Mouse (Mus musculus) C2C12 (cell line): Measurements from ENCODE around the gene Brms1.

Experiments
- CTCF ChIP-seq: IDR thresholded peaks from one replicate; pipeline ENCODE4 v1.5.1; 2011; ENCODE audit not compliant: control insufficient read depth, insufficient read depth, insufficient read length
- MYOG ChIP-seq: IDR thresholded peaks from one replicate; pipeline ENCODE4 v1.6.1; 2011; ENCODE audit not compliant: control insufficient read depth, insufficient read length; ENCODE audit errors: extremely low read depth

DNA sequence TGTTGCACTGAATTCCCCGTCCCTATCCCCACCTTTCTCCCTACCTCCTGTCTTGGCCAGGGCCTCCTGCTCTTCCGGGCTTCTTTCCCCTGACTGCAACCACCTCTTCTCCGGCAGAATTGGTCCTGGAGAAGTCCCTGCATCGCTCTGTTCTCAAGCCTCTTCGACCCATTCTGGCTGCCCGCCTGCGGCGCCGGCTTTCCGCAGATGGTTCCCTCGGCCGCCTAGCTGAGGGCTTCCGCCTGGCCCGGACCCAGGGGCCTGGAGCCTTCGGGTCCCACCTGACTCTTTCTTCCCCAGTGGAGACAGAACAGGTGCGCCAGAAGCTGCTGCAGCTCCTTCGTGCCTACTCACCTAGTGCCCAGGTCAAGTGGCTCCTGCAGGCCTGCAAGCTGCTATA lies 11.7 kb downstream of the Brms1 start:
- TF ChIP-seq CTCF (no peak), MYOG (no peak)
